Mouse (Mus musculus) left cerebral cortex, postnatal 36 days (tissue): ENCODE measurements at regions not wholly inside any gene's neighbourhood (a gene's known extent, or its start where the extent isn't known, plus 50 kb on each side); places are given as distances from the start of the nearest gene placed in this dataset.

Experiments
- DNase-seq, 2 experiments: peaks; one replicate each; pipeline ENCODE4 v3.0.0; 2021 to 2022; ENCODE audit warnings: low spot score in 2 of 2, mixed read lengths in 1 of 2
- intact Hi-C: fragments of 180-260 bp; cut with DNase I; formaldehyde crosslinking; loops from one replicate; pipeline ENCODE4 v1.15.1; 2025

DNA sequence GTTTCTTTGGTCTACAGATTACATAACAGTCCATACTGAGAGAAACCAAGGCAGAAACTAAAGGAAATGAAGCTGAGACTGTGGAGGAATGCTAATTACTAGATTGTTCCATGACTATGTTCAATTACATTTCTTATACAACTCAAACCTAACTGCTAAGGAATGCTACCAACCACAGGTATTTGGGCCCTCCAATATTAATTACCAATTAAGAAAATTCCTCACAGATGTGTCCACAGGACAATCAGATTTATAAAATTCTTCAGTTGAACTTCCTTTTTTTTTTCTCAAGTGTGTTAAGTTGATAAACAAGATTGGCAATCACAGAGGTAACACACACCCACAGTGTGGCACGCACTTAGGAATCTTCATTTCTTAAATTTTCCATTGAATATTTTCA is 196.8 kb upstream of the A730009L09Rik start:
- intact Hi-C loops: no loop called here
- no peak for DNase-seq

DNA sequence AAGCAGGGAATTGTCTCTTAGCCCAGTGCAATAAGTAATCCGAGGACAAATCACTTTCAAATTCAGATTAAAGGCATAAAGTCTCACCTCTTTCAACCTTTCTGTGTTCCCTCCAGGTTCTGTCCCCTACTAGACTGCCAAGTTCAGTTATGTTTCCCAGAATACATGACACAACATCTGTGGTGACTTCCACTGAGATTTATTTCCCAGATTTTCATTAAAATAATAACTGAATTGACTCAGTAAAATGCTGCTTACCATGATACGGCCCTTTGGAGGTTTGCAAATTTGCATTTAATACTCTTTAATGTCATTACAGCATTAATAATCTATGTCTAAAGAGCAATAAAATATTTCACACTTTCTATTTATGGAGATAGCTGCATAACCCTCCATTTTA is 193.4 kb upstream of the A730009L09Rik start:
- no peak for DNase-seq
- intact Hi-C loops: no loop called here

GRCm38 (mm10) chr16:84330293-84330692 is 184.6 kb upstream of the A730009L09Rik start:
- intact Hi-C loops: no loop called here
- DNase-seq: no peak

GRCm38 (mm10) chr16:84346089-84346488 is 168.8 kb upstream of the A730009L09Rik start:
- intact Hi-C loops: no loop called here
- no peak for DNase-seq

DNA sequence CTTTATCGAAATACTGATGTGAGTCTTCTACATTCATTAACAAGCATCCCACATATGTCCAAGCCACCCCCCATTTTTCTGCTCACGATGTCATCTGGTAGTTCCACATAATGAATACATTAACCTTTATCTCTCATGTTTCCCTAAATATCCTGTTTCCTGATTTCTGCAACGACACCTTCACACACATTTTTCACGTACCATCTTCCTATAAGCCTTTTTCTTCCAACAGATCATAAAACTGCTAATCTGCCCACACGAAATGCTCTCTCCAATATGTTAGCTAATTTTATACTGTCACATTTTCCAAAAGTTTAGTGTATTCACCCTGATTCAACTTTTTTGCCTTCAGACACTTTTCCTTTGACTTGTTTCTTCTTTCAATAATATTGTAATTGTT is 159.8 kb upstream of the A730009L09Rik start:
- intact Hi-C loops: no loop called here
- no peak for DNase-seq

- peak in 1 of 2 experiments; percentile 16 for DNase-seq
- intact Hi-C loops: no loop called here
Observed at GRCm38 (mm10) chr16:84365969-84366368, 149.0 kb upstream of the A730009L09Rik start.

DNA sequence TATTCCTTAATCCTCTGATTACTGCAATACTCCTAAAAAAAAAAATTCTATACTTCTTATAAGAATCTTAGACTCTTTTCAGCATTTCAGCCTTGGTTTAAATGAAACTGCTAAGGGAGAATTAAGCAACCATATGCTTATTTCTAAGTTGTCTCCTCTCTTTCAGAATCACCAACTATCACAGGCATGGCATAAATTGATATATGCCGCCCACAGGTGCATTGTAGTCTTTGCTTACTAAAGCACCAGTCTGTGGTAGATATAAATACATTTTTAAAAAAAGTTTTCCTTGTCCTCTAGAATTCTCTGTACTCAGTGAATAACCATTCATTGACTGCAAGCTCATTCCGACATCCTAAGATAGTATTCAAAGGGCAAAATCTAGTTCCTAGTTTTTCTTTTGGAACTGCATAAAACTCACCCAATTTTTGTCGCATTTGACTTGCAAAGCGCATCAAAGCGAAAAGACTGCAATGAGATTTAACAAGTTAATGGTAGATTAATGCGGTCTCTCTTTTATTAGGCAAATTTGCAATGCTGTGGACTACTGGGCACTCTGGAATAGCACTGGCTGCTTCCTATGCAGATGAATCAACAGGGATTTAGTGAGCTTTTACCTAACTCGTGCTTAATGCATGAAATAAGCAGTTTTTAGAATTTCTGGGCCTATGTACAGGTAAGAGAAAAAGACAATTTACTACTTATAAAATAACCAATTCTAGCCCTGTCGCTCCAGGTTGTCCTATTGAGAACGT is 145.8 kb upstream of the A730009L09Rik start:
- no peak for DNase-seq
- intact Hi-C loops: no loop called here

DNA sequence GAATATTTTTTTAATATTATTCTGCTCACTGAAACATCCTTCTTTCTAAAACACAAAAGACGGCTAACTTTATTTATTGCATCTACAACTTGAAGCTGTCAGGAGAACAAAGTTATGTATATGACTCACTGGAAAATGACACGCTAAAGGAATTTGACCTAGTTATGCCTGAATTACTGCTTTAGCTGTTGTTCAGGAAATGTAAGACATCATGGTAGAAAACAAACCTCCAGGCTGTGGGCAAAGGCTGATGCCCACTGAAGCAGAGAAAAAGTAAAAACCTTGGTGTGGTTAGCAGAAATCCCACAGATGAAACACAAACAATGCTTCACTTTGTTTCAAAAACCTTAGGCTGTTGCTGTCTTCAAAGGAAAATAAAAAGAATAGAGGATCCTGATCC is 136.5 kb upstream of the A730009L09Rik start:
- intact Hi-C loops: no loop called here
- DNase-seq: no peak

- intact Hi-C loops: no loop called here
- no peak for DNase-seq
Observed at GRCm38 (mm10) chr16:84391756-84392155, 123.2 kb upstream of the A730009L09Rik start.

DNA sequence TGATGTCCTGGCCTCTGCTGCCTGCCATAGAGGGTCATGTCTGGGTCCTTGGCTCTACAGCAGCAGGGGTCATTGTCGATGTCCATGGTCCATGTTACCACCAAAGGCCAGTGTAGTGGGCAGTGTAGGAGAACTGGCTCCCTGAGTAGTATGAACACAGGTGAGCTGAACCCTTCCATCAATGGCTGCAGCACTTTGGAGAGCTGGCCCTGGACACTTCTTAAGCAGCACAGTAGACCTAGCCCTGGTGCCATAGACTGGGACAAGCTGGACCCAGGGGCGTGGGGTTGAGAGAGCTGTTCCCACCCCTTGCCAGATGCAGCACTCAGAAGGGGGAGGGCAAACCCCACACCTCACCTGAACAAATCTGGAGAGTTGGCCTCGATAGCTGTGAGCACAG is 120.0 kb upstream of the A730009L09Rik start:
- no peak for DNase-seq
- intact Hi-C loops: no loop called here

GRCm38 (mm10) chr16:84421650-84422049 is 93.3 kb upstream of the A730009L09Rik start:
- intact Hi-C loops: no loop called here
- no peak for DNase-seq

DNA sequence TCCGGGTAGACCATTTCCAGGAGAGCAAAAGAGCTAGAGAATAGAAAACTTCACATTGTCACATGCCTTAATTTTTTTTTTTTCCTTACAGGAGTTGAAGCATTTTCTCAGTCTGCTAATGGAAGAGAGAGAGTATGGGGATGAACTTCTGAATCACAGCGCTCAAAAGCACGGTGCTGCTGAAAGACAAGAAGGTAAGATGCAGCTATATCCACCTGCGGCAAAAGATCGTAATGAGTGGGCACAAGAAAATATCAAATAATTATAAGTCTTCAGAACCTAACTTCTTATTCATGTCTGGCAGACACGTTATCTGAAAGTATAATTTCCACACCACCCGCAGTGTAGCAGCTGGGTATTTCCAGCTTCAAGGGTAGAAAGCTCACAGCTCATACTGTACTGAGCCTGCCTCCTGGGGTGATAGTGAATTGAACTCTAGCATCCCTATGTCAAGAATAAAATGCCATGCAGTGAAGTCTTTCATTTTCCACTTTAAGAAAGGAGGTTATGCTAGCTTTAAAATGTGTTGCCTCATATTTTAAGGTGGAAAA is 87.9 kb upstream of the A730009L09Rik start:
- intact Hi-C loops: no loop called here
- no peak for DNase-seq

DNA sequence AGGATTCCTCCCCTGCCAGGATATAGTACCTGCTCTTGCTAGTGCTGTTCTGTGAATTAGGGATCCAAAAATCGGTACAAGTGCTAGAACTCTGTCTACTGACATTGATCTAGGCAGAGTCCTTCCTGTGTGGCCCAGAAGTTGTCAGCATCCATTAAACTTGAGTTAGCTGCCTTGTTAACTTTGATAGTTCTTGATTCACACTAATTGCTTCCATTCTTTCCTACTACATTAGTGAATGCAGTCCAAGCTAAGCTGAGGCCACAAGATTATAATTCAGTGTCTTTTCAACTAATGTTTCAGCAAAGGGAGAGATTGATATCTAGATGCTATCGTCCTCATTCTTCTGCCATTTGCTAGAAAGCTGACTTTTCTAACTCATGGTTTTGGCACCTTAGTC is 58.3 kb upstream of the A730009L09Rik start:
- no peak for DNase-seq
- intact Hi-C loops: no loop called here

DNA sequence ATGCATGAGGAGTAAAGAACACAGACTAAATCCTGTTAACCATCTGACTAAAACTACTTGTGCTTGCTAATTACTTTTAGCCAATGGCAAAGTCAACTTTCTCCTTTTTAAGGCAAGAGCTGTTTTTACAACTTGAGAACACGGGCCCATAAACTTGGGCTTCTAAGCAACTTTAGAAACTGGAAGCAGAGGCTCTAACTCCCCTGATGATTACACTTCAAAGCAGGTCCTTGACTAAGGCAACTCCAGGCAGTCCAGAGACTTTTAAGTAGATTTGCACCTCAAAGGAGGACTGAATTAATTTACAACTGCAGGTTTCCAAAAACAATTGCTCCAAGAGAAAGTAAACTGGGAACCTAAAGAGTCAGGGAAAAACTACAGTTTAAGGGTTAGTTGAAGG is 52.8 kb upstream of the A730009L09Rik start:
- intact Hi-C loops: no loop called here
- DNase-seq: no peak
